Mouse (Mus musculus) intestine, embryonic 15.5 days (tissue): ENCODE data around the gene Bcas3. TPM values are rescaled to one million over a fixed set of nuclear protein-coding genes. Genes with fewer than 3 reads are reported as not detected.

Experiments used
- ATAC-seq: fragments of 200-750 bp; cut with Nextera tagmentation; 2 replicates; pipeline ENCODE4 v1.8.0; 2017; ENCODE audit warnings: moderate TSS enrichment, moderate library complexity
- H3K27ac ChIP-seq: fragments of 300-500 bp; sonication (generic); 2 replicates; pipeline ENCODE4 v1.5.1; 2015; ENCODE audit warnings: mild to moderate bottlenecking, inconsistent platforms
- H3K27me3 ChIP-seq: fragments of 300-500 bp; sonication (generic); replicated peaks from 2 replicates; pipeline ENCODE4 v1.6.1; 2015; ENCODE audit warnings: inconsistent platforms
- H3K36me3 ChIP-seq: fragments of 300-500 bp; sonication (generic); 2 replicates; pipeline ENCODE4 v1.6.1; 2015; ENCODE audit warnings: inconsistent platforms
- H3K4me1 ChIP-seq: fragments of 300-500 bp; sonication (generic); replicated peaks from 2 replicates; pipeline ENCODE4 v1.6.1; 2015; ENCODE audit warnings: inconsistent platforms
- H3K4me2 ChIP-seq: fragments of 300-500 bp; sonication (generic); replicated peaks from 2 replicates; pipeline ENCODE4 v1.6.1; 2015; ENCODE audit warnings: mild to moderate bottlenecking, inconsistent platforms
- H3K4me3 ChIP-seq: fragments of 300-500 bp; sonication (generic); replicated peaks from 2 replicates; pipeline ENCODE4 v1.5.1; 2015; ENCODE audit warnings: inconsistent platforms
- H3K9ac ChIP-seq: fragments of 300-500 bp; sonication (generic); 2 replicates; pipeline ENCODE4 v1.6.1; 2015; ENCODE audit warnings: inconsistent platforms
- H3K9me3 ChIP-seq: fragments of 300-500 bp; sonication (generic); 2 replicates; pipeline ENCODE4 v1.6.1; 2016; ENCODE audit warnings: inconsistent platforms
- WGBS: fragments of 180-500 bp; shearing (Covaris S2); methylation state at CpG from one replicate; pipeline ENCODE4 v1.1.7; 2015; 5-methylcytosine and 5-hydroxymethylcytosine counted together
- polyA plus RNA-seq: library from polyadenylated mRNA; unstranded; fragments of >200 nt; fragmentation: Nextera tagmentation; extraction: Ambion mirVana; gene quantifications from 2 replicates; pipeline ENCODE4 v1.2.1, GENCODE M21; 2015

Bcas3 gene
- polyA plus RNA-seq, 1 experiment from 2014 or later: 14.7 TPM

GRCm38 (mm10) chr11:85641486-85641885 lies 288.5 kb downstream of the Bcas3 start:
- no peak overlapping the region for H3K27ac ChIP-seq

GRCm38 (mm10) chr11:85642591-85642990 lies 289.6 kb downstream of the Bcas3 start:
- WGBS: 56% methylated on average over 6 of the region's 6 CpGs
- peaks cover 12% of the 10 kb centered on the region for H3K4me1 ChIP-seq
- no peak overlapping the region for H3K4me3 ChIP-seq
- no peaks in the 10 kb centered on the region for H3K27me3 ChIP-seq
- no peak overlapping the region for H3K4me2 ChIP-seq
- no peak for ATAC-seq
- H3K9ac ChIP-seq: no peak overlapping the region
- no peaks in the 10 kb centered on the region for H3K9me3 ChIP-seq
- H3K36me3 ChIP-seq: no peaks in the 10 kb centered on the region
- H3K27ac ChIP-seq: no peak overlapping the region

More at GRCm38 (mm10) chr11:85641486-85641885, 288.5 kb downstream of the Bcas3 start:
- H3K27me3 ChIP-seq: no peaks in the 10 kb centered on the region
- H3K9ac ChIP-seq: no peak overlapping the region
- no peak overlapping the region for H3K4me2 ChIP-seq
- H3K4me1 ChIP-seq: peaks cover 12% of the 10 kb centered on the region
- no peaks in the 10 kb centered on the region for H3K36me3 ChIP-seq
- H3K9me3 ChIP-seq: no peaks in the 10 kb centered on the region
- WGBS: 81% methylated on average over 4 of the region's 4 CpGs
- H3K4me3 ChIP-seq: no peak overlapping the region
- ATAC-seq: no peak

- H3K4me3 ChIP-seq: no peak overlapping the region
- ATAC-seq: no peak
- 76% methylated on average over 4 of the region's 4 CpGs for WGBS
- H3K9me3 ChIP-seq: no peaks in the 10 kb centered on the region
- no peak overlapping the region for H3K4me2 ChIP-seq
- H3K36me3 ChIP-seq: no peaks in the 10 kb centered on the region
- H3K4me1 ChIP-seq: peaks cover 12% of the 10 kb centered on the region
- H3K27me3 ChIP-seq: no peaks in the 10 kb centered on the region
- H3K27ac ChIP-seq: no peak overlapping the region
- H3K9ac ChIP-seq: no peak overlapping the region
These were observed 290.1 kb downstream of the Bcas3 start for GRCm38 (mm10) chr11:85643025-85643424.

- ATAC-seq: no peak
- Histone ChIP-seq H3K27me3 (no peaks in the 10 kb centered on the region), H3K9ac (no peak overlapping the region), H3K9me3 (no peaks in the 10 kb centered on the region), H3K4me3 (no peak overlapping the region), H3K36me3 (no peaks in the 10 kb centered on the region), H3K27ac (peak overlapping the region; percentile 54; the same call in 1 of the 2 replicates), H3K4me2 (0 out of 2 replicates have a peak overlapping the region, but pooled peaks have one; percentile 3), H3K4me1 (peaks cover 12% of the 10 kb centered on the region)
- 46% methylated on average over 10 of the region's 10 CpGs for WGBS
These were observed 290.6 kb downstream of the Bcas3 start for GRCm38 (mm10) chr11:85643479-85644000.

- H3K4me1 ChIP-seq: peaks cover 12% of the 10 kb centered on the region
- no peak overlapping the region for H3K4me3 ChIP-seq
- 49% methylated on average over 12 of the region's 12 CpGs for WGBS
- H3K4me2 ChIP-seq: no peak overlapping the region
- no peaks in the 10 kb centered on the region for H3K27me3 ChIP-seq
- peak overlapping the region; percentile 54; the same call in 1 of the 2 replicates for H3K27ac ChIP-seq
- H3K36me3 ChIP-seq: no peaks in the 10 kb centered on the region
- H3K9me3 ChIP-seq: no peaks in the 10 kb centered on the region
- peak; percentile 57 for ATAC-seq
- no peak overlapping the region for H3K9ac ChIP-seq
These were observed 291.2 kb downstream of the Bcas3 start for GRCm38 (mm10) chr11:85644027-85644747.

GRCm38 (mm10) chr11:85644748-85645060 lies 291.7 kb downstream of the Bcas3 start:
- H3K4me1 ChIP-seq: peaks cover 12% of the 10 kb centered on the region
- H3K36me3 ChIP-seq: no peaks in the 10 kb centered on the region
- no peaks in the 10 kb centered on the region for H3K9me3 ChIP-seq
- no peak overlapping the region for H3K4me2 ChIP-seq
- 73% methylated on average over 6 of the region's 6 CpGs for WGBS
- H3K27ac ChIP-seq: no peak overlapping the region
- H3K9ac ChIP-seq: no peak overlapping the region
- ATAC-seq: peak; percentile 54; the same call in 1 of the 2 replicates
- no peaks in the 10 kb centered on the region for H3K27me3 ChIP-seq
- no peak overlapping the region for H3K4me3 ChIP-seq

GRCm38 (mm10) chr11:85645152-85645835 lies 292.3 kb downstream of the Bcas3 start:
- no peak overlapping the region for H3K27ac ChIP-seq
- no peak overlapping the region for H3K4me3 ChIP-seq
- no peaks in the 10 kb centered on the region for H3K36me3 ChIP-seq
- H3K9ac ChIP-seq: no peak overlapping the region
- no peak overlapping the region for H3K4me2 ChIP-seq
- peaks cover 12% of the 10 kb centered on the region for H3K4me1 ChIP-seq
- no peaks in the 10 kb centered on the region for H3K9me3 ChIP-seq
- ATAC-seq: no peak
- WGBS: 57% methylated on average over 7 of the region's 7 CpGs
- no peaks in the 10 kb centered on the region for H3K27me3 ChIP-seq

- Histone ChIP-seq H3K4me3 (no peak overlapping the region), H3K27ac (no peak overlapping the region), H3K4me2 (no peak overlapping the region), H3K4me1 (peaks cover 8% of the 10 kb centered on the region), H3K36me3 (no peaks in the 10 kb centered on the region), H3K27me3 (no peaks in the 10 kb centered on the region), H3K9me3 (no peaks in the 10 kb centered on the region), H3K9ac (no peak overlapping the region)
- 59% methylated on average over 3 of the region's 3 CpGs for WGBS
- no peak for ATAC-seq
These were observed 295.9 kb downstream of the Bcas3 start for GRCm38 (mm10) chr11:85648893-85649292.

- no peak overlapping the region for H3K27ac ChIP-seq
- H3K9me3 ChIP-seq: no peaks in the 10 kb centered on the region
- peaks cover 4% of the 10 kb centered on the region for H3K4me1 ChIP-seq
- no peak overlapping the region for H3K4me3 ChIP-seq
- H3K27me3 ChIP-seq: no peaks in the 10 kb centered on the region
- no peaks in the 10 kb centered on the region for H3K36me3 ChIP-seq
- H3K9ac ChIP-seq: no peak overlapping the region
- WGBS: 75% methylated on average over 9 of the region's 9 CpGs
- ATAC-seq: no peak
- H3K4me2 ChIP-seq: no peak overlapping the region
These were observed 296.4 kb downstream of the Bcas3 start for GRCm38 (mm10) chr11:85649373-85649772.

GRCm38 (mm10) chr11:85657471-85657870 lies 304.5 kb downstream of the Bcas3 start:
- Histone ChIP-seq H3K27ac (no peak overlapping the region), H3K4me1 (0 out of 2 replicates have a peak, but pooled peaks cover 2% of the 10 kb centered on the region), H3K9me3 (no peaks in the 10 kb centered on the region), H3K36me3 (no peaks in the 10 kb centered on the region), H3K4me3 (no peak overlapping the region), H3K4me2 (no peak overlapping the region), H3K9ac (no peak overlapping the region), H3K27me3 (no peaks in the 10 kb centered on the region)
- ATAC-seq: no peak
- 56% methylated on average over 4 of the region's 4 CpGs for WGBS

- H3K9me3 ChIP-seq: no peaks in the 10 kb centered on the region
- ATAC-seq: no peak
- no peaks in the 10 kb centered on the region for H3K36me3 ChIP-seq
- no peaks in the 10 kb centered on the region for H3K27me3 ChIP-seq
- no peak overlapping the region for H3K4me2 ChIP-seq
- 0 out of 2 replicates have a peak, but pooled peaks cover 2% of the 10 kb centered on the region for H3K4me1 ChIP-seq
- no peak overlapping the region for H3K9ac ChIP-seq
- no peak overlapping the region for H3K4me3 ChIP-seq
- WGBS: 81% methylated on average over 4 of the region's 4 CpGs
- H3K27ac ChIP-seq: no peak overlapping the region
These were observed 307.3 kb downstream of the Bcas3 start for GRCm38 (mm10) chr11:85660304-85660703.

- Histone ChIP-seq H3K9ac (no peak overlapping the region), H3K27ac (no peak overlapping the region), H3K36me3 (no peaks in the 10 kb centered on the region), H3K4me3 (no peak overlapping the region), H3K9me3 (no peaks in the 10 kb centered on the region), H3K4me1 (peaks cover 9% of the 10 kb centered on the region), H3K4me2 (peak overlapping the region; percentile 36; the same call in 1 of the 2 replicates), H3K27me3 (no peaks in the 10 kb centered on the region)
- 27% methylated on average over 7 of the region's 7 CpGs for WGBS
- ATAC-seq: no peak
These were observed 314.2 kb downstream of the Bcas3 start for GRCm38 (mm10) chr11:85667176-85667575.
